ENCODE assay signal across 10 mouse cellular contexts in genomic region chr5:148388251-148389006, GRCm38 (mm10). TPM values are rescaled to one million over a fixed set of nuclear protein-coding genes. Genes with fewer than 3 reads are reported as not detected.
DNase-seq lines count a peak whose midpoint lies in the region; ATAC-seq lines count a peak whose summit lies in the region.
"Had no signal": no experiment of that assay in that cellular context is flagged by ENCODE, and none has a peak within 500 bp of the region (broad histone marks: within the 10 kb centered on the region; RNA-seq: fewer than 3 reads in every experiment).

No protein-coding gene starts in this region.

- 86% methylated on average over 18 of the region's 18 CpGs for WGBS in neural tube, embryonic 15.5 days
- WGBS in hindbrain, embryonic 11.5 days = 93% methylated on average over 18 of the region's 18 CpGs
- WGBS in kidney, embryonic 14.5 days = 85% methylated on average over 18 of the region's 18 CpGs

- peak; percentile 27 for DNase-seq in adrenal gland, adult 2 months
- DNase-seq in adrenal gland, adult 8-10 months = no peak
- DNase-seq in neural tube, embryonic 10.5 days (ENCODE audit: extremely low spot score, low spot score) = no peak
- peak; percentile 38 for DNase-seq in lung, postnatal 36 days
- no peak for DNase-seq in hindbrain, embryonic 11.5 days (ENCODE audit: low spot score)
- DNase-seq in ovary, postnatal 10 days (ENCODE audit: low spot score) = no peak
- DNase-seq: cerebellum, adult 9-10 months; heart, postnatal 36 days had no signal

- no peaks in the 10 kb centered on the region for H3K4me1 ChIP-seq in neural tube, embryonic 15.5 days
- H3K4me1 ChIP-seq in hindbrain, embryonic 11.5 days (replicated peaks; ENCODE audit: control insufficient read depth, insufficient read depth, low read length) = no peaks in the 10 kb centered on the region
- peaks cover 11% of the 10 kb centered on the region for H3K4me1 ChIP-seq in kidney, embryonic 14.5 days (ENCODE audit: control insufficient read depth, insufficient read depth, low read length)

- no peaks in the 10 kb centered on the region for H3K9me3 ChIP-seq in neural tube, embryonic 15.5 days (replicated peaks)
- H3K9me3 ChIP-seq in hindbrain, embryonic 11.5 days (ENCODE audit: control insufficient read depth, low read length) = no peaks in the 10 kb centered on the region
- H3K9me3 ChIP-seq in kidney, embryonic 14.5 days (ENCODE audit: control insufficient read depth, low read length) = no peaks in the 10 kb centered on the region

- no peaks in the 10 kb centered on the region for H3K36me3 ChIP-seq in neural tube, embryonic 15.5 days
- H3K36me3 ChIP-seq in hindbrain, embryonic 11.5 days (ENCODE audit: control insufficient read depth, insufficient read depth, low read length) = no peaks in the 10 kb centered on the region
- no peaks in the 10 kb centered on the region for H3K36me3 ChIP-seq in kidney, embryonic 14.5 days (ENCODE audit: control insufficient read depth, insufficient read depth, low read length)

- 0 out of 2 replicates have a peak overlapping the region, but pooled peaks have one; percentile 6 for H3K4me2 ChIP-seq in neural tube, embryonic 15.5 days
- no peak overlapping the region for H3K4me2 ChIP-seq in hindbrain, embryonic 11.5 days (replicated peaks; ENCODE audit: low read depth, low read length)
- no peak overlapping the region for H3K4me2 ChIP-seq in kidney, embryonic 14.5 days (replicated peaks; ENCODE audit: low read depth, low read length)

- H3K27ac ChIP-seq in neural tube, embryonic 15.5 days (replicated peaks) = no peak overlapping the region
- no peak overlapping the region for H3K27ac ChIP-seq in hindbrain, embryonic 11.5 days (ENCODE audit: low read depth, low read length)
- H3K27ac ChIP-seq in kidney, embryonic 14.5 days (ENCODE audit: low read depth, low read length) = no peak overlapping the region

- no peak overlapping the region for H3K9ac ChIP-seq in neural tube, embryonic 15.5 days (replicated peaks)
- no peak overlapping the region for H3K9ac ChIP-seq in hindbrain, embryonic 11.5 days (ENCODE audit: low read depth, low read length)
- no peak overlapping the region for H3K9ac ChIP-seq in kidney, embryonic 14.5 days (ENCODE audit: low read depth, low read length)

- ATAC-seq in neural tube, embryonic 15.5 days (ENCODE audit: low FRiP score) = no peak
- no peak for ATAC-seq in hindbrain, embryonic 11.5 days (ENCODE audit: low FRiP score)
- ATAC-seq in kidney, embryonic 14.5 days (ENCODE audit: low FRiP score, low TSS enrichment) = no peak

- no peaks in the 10 kb centered on the region for H3K27me3 ChIP-seq in neural tube, embryonic 15.5 days (replicated peaks)
- H3K27me3 ChIP-seq in hindbrain, embryonic 11.5 days (ENCODE audit: control insufficient read depth, insufficient read depth, low read length) = no peaks in the 10 kb centered on the region
- H3K27me3 ChIP-seq in kidney, embryonic 14.5 days (ENCODE audit: control insufficient read depth, insufficient read depth, low read length) = no peaks in the 10 kb centered on the region

- no peak overlapping the region for H3K4me3 ChIP-seq in neural tube, embryonic 15.5 days (replicated peaks)
- no peak overlapping the region for H3K4me3 ChIP-seq in hindbrain, embryonic 11.5 days (ENCODE audit: low read depth, low read length)
- no peak overlapping the region for H3K4me3 ChIP-seq in kidney, embryonic 14.5 days (ENCODE audit: low read length)

RNA-seq across cellular contexts. Expression of gene Slc7a1, which starts 11.3 kb away (rescaled TPM):
- total RNA-seq in adrenal gland, adult 2 months (2021) = 10 to 100 TPM; 72.9 to 82.5 TPM
- 19.1 and 30.8 TPM in 2 replicates for polyA plus RNA-seq in adrenal gland, adult 2 months (2012; rRNA removed)
- total RNA-seq in adrenal gland, adult 8-10 months (2022) = 100 to 1,000 TPM in 2 of 4 experiments, 10 to 100 TPM in 2; 86.6 to 129 (median 106) TPM
- polyA plus RNA-seq in neural tube, embryonic 15.5 days (2015; fragmentation: Nextera tagmentation; extraction: Ambion mirVana) = 40.0 and 43.3 TPM in 2 replicates
- 16.9 and 20.9 TPM in 2 replicates for polyA plus RNA-seq in hindbrain, embryonic 11.5 days (2014; fragmentation: Nextera tagmentation; extraction: Ambion mirVana)
- 36.2 and 36.8 TPM in 2 replicates for polyA plus RNA-seq in kidney, embryonic 14.5 days (2014; fragmentation: Nextera tagmentation; extraction: Ambion mirVana)

Comparison
In these comparisons a context has a peak if more than half of its experiments do, and no peak if none do; other contexts are left out.
1. DNase-seq: peak in adrenal gland, adult 2 months (single experiment) and lung, postnatal 36 days (single experiment); none in adrenal gland, adult 8-10 months (single experiment), neural tube, embryonic 10.5 days (single experiment), hindbrain, embryonic 11.5 days (single experiment) and ovary, postnatal 10 days (single experiment).